Mouse (Mus musculus): ENCODE measurements around the gene Pex12. TPM values are rescaled to one million over a fixed set of nuclear protein-coding genes. Genes with fewer than 3 reads are reported as not detected.

Gene Pex12
- polyA plus RNA-seq (2017; shearing (Covaris generic)), result 12.9 TPM

GRCm38 (mm10) chr11:83302526-83303251 lies at the start of gene Pex12:
Pex12 (minus strand) TSS chr11:83302586.

GRCm38 (mm10) chr11:83298225-83299195 lies 3.9 kb downstream of the Pex12 start, which contains the start of gene Ap2b1:
Ap2b1 (plus strand) TSS chr11:83299024.

DNA sequence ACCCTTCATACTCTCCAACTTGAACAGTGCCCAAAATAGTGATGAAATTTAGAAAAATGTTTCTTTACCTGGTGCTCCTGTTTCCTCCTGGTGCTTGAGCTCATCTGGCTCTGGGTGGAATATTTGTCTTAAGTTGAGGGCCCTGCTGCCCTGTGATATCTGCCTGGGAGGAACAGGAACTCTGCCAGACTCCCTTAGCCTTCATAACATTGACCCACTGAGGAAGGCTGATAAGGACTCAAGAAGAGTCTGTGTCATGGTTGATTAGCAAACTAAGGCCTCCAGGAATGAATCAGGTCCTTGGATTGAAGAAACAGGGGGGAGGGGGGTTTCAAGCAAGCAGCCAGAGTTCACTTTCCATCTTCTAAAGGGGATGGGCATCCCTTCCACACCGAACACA lies 15.8 kb downstream of the Pex12 start, which contains the start of gene Slfn14:
Gene Slfn14, minus strand, starts transcription at position 161 of the 400 bp plus-strand sequence.

Other genes with a start within 250 kb of the Pex12 start
- 878 TPM for gene Slfn2, start 237.5 kb downstream of the Pex12 start, polyA plus RNA-seq (2017; shearing (Covaris generic))
- gene Slfn1, start 185.7 kb downstream of the Pex12 start, polyA plus RNA-seq (2017; shearing (Covaris generic)), result 104 TPM
- not detected for gene Slfn4, start 127.4 kb downstream of the Pex12 start, polyA plus RNA-seq (2017; shearing (Covaris generic))
- gene Slfn3, start 111.3 kb downstream of the Pex12 start, polyA plus RNA-seq (2017; shearing (Covaris generic)), result 2.0 TPM
- not detected for gene Slfn14, start 15.9 kb downstream of the Pex12 start, polyA plus RNA-seq (2017; shearing (Covaris generic))
- 41.8 TPM for gene Ap2b1, start 3.6 kb downstream of the Pex12 start, polyA plus RNA-seq (2017; shearing (Covaris generic))
- gene Rasl10b, start 106.6 kb upstream of the Pex12 start, polyA plus RNA-seq (2017; shearing (Covaris generic)), result not detected
- gene Gas2l2, start 126.9 kb upstream of the Pex12 start, polyA plus RNA-seq (2017; shearing (Covaris generic)), result 0.29 TPM
- 1.1 TPM for gene 1700020L24Rik, start 135.1 kb upstream of the Pex12 start, polyA plus RNA-seq (2017; shearing (Covaris generic))
- not detected for gene Mmp28, start 160.5 kb upstream of the Pex12 start, polyA plus RNA-seq (2017; shearing (Covaris generic))
- 21.3 TPM for gene Taf15, start 170.5 kb upstream of the Pex12 start, polyA plus RNA-seq (2017; shearing (Covaris generic))
- 1.3 TPM for gene Heatr9, start 219.6 kb upstream of the Pex12 start, polyA plus RNA-seq (2017; shearing (Covaris generic))
- 3,826 TPM for gene Ccl5, start 227.9 kb upstream of the Pex12 start, polyA plus RNA-seq (2017; shearing (Covaris generic))